Mouse (Mus musculus) hindbrain, embryonic 11.5 days (tissue): ENCODE data around the gene 4921524J17Rik. TPM values are rescaled to one million over a fixed set of nuclear protein-coding genes. Genes with fewer than 3 reads are reported as not detected.

Source experiments
- ATAC-seq: fragments of 200-750 bp; cut with Nextera tagmentation; 2 replicates; pipeline ENCODE4 v1.8.0; 2017; ENCODE audit warnings: mild to moderate bottlenecking, moderate TSS enrichment, moderate library complexity; ENCODE audit not compliant: low FRiP score
- DNase-seq: peaks from one replicate; pipeline ENCODE4 v3.0.0-alpha.2; 2015; ENCODE audit warnings: low spot score
- H3K27ac ChIP-seq: fragments of 300-500 bp; sonication (generic); 2 replicates; pipeline ENCODE4 v1.5.1; 2014; ENCODE audit warnings: mild to moderate bottlenecking, low read depth, low read length
- H3K27me3 ChIP-seq: fragments of 300-500 bp; sonication (generic); 2 replicates; pipeline ENCODE4 v1.6.1; 2014; ENCODE audit warnings: mild to moderate bottlenecking, low read length, moderate library complexity, mixed read lengths; ENCODE audit not compliant: control insufficient read depth, insufficient read depth
- H3K36me3 ChIP-seq: fragments of 300-500 bp; sonication (generic); 2 replicates; pipeline ENCODE4 v1.6.1; 2014; ENCODE audit warnings: mild to moderate bottlenecking, low read length, moderate library complexity, mixed read lengths; ENCODE audit not compliant: control insufficient read depth, insufficient read depth
- H3K4me1 ChIP-seq: fragments of 300-500 bp; sonication (generic); replicated peaks from 2 replicates; pipeline ENCODE4 v1.6.1; 2014; ENCODE audit warnings: low read length, mixed read lengths; ENCODE audit not compliant: control insufficient read depth, insufficient read depth
- H3K4me2 ChIP-seq: fragments of 300-500 bp; sonication (generic); replicated peaks from 2 replicates; pipeline ENCODE4 v1.6.1; 2014; ENCODE audit warnings: mild to moderate bottlenecking, low read depth, low read length
- H3K4me3 ChIP-seq: fragments of 300-500 bp; sonication (generic); 2 replicates; pipeline ENCODE4 v1.5.1; 2014; ENCODE audit warnings: low read depth, low read length
- H3K9ac ChIP-seq: fragments of 300-500 bp; sonication (generic); 2 replicates; pipeline ENCODE4 v1.6.1; 2014; ENCODE audit warnings: low read depth, low read length
- H3K9me3 ChIP-seq: fragments of 300-500 bp; sonication (generic); 2 replicates; pipeline ENCODE4 v1.6.1; 2016; ENCODE audit warnings: low read length; ENCODE audit not compliant: control insufficient read depth
- WGBS: fragments of 180-500 bp; shearing (Covaris S2); extraction: QIAGEN DNeasy Blood & Tissue Kit; methylation state at CpG from one replicate; pipeline ENCODE4 v1.1.7; 2014; 5-methylcytosine and 5-hydroxymethylcytosine counted together
- polyA plus RNA-seq: library from polyadenylated mRNA; unstranded; fragments of >200 nt; fragmentation: Nextera tagmentation; extraction: Ambion mirVana; gene quantifications from 2 replicates; pipeline ENCODE4 v1.2.1, GENCODE M21; 2014

4921524J17Rik gene
- 48.3 and 50.2 TPM in 2 replicates for polyA plus RNA-seq

DNA sequence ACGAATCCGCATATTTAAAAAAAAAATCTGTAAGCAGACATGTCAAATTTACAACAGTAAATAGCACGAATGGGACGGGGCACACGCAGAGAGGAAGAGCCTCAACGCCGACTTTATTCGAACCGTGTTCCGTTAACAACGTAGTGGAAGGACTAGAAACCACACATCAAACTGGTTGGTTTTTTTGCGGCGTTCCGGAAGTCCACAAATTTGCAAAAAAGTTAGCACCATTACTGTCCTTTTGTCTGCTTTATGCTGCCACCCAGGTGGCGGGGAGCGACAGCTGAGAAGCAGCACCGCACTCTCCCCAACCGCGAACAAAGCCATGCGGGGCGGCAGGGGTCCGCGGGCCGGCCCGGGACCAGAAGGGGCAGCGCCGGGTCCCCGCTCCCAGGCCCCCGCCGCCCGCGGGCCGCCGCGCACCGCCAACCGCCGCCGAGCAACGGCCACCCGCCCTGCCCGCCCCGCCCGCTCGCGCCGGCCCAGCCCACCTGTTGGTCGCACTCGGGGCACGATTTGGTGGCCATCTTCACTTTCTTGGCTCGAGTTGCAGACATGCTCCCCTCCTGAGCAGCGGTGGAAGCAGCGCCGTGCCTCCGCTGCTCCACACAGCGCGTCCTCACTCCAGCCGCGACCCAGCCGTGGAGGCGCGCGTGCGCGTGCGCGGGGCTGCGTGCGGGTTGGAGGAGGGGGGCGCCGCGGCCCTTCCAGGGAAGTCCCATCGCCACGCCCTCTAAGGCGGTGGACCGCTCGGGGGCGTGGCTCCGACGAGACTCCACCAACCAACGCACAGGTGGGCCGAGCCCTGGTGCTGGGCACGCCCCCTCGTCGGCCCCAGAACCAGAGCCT, at the start of gene 4921524J17Rik:
Gene 4921524J17Rik (minus strand): TSS at position 666 of the 849 bp plus-strand sequence.
- H3K4me1 ChIP-seq, result 0 out of 2 replicates have a peak, but pooled peaks cover 2% of the 10 kb centered on the region
- H3K9ac ChIP-seq, result peak within 1 kb of the TSS; percentile 85
- DNase-seq, result peak; percentile 100
- H3K4me2 ChIP-seq, result peak within 1 kb of the TSS; percentile 53
- under 1% methylated on average over 63 of the region's 85 CpGs for WGBS
- no peaks in the 10 kb centered on the region for H3K36me3 ChIP-seq
- H3K27ac ChIP-seq, result peak within 1 kb of the TSS; percentile 93
- peak; percentile 99 for ATAC-seq
- H3K4me3 ChIP-seq, result peak within 1 kb of the TSS; percentile 72
- no peaks in the 10 kb centered on the region for H3K9me3 ChIP-seq
- H3K27me3 ChIP-seq, result no peaks in the 10 kb centered on the region

DNA sequence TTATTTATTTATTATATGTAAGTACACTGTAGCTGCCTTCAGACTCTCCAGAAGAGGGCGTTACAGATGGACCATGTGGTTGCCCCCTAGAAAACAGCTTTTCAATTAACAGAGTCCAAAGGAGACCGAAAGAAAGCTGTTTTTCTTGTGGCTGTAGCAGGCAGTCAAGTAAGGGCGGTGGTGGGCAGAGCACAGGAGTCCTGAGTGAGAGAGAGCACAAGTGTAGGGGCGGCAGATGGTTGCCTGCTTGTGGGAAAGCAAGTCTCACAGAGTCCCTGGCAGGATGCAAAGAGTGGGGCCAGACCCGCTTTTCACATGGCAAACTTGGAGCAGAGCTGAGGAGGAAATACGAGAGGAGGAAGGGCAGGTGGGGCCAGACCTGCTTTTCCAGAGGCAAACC, 49.8 kb upstream of the 4921524J17Rik start:
- DNase-seq (no peak), ATAC-seq (no peak)
- Histone ChIP-seq H3K9me3 (no peaks in the 10 kb centered on the region), H3K4me2 (no peak overlapping the region), H3K4me3 (no peak overlapping the region), H3K9ac (no peak overlapping the region), H3K36me3 (no peaks in the 10 kb centered on the region), H3K27ac (no peak overlapping the region), H3K4me1 (no peaks in the 10 kb centered on the region), H3K27me3 (no peaks in the 10 kb centered on the region)
- WGBS, result 67% methylated on average over 6 of the region's 6 CpGs

DNA sequence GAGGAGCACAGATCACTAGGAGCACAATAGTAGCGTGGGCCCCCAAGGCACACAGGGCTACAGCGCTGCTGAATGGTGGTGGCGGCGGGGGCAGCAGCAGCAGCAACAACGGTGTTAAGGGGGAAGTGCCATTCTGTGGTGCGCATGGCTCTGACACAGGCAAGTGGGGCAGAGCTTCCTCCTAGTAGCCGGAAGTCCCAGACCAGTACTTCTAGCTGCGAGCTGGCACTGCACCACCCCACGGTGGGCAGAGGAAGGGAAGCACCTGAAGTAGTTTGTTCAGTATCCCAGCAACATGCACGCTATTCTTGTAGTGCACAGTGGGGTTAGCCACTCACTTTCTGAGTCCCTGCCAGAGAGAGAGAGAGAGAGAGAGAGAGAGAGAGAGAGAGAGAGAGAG, 49.3 kb upstream of the 4921524J17Rik start:
- DNase-seq, result no peak
- Histone ChIP-seq H3K9ac (peak overlapping the region; percentile 11; the same call in 1 of the 2 replicates), H3K9me3 (no peaks in the 10 kb centered on the region), H3K27me3 (no peaks in the 10 kb centered on the region), H3K4me2 (no peak overlapping the region), H3K27ac (no peak overlapping the region), H3K4me3 (no peak overlapping the region), H3K36me3 (no peaks in the 10 kb centered on the region), H3K4me1 (no peaks in the 10 kb centered on the region)
- 37% methylated on average over 10 of the region's 10 CpGs for WGBS
- no peak for ATAC-seq

DNA sequence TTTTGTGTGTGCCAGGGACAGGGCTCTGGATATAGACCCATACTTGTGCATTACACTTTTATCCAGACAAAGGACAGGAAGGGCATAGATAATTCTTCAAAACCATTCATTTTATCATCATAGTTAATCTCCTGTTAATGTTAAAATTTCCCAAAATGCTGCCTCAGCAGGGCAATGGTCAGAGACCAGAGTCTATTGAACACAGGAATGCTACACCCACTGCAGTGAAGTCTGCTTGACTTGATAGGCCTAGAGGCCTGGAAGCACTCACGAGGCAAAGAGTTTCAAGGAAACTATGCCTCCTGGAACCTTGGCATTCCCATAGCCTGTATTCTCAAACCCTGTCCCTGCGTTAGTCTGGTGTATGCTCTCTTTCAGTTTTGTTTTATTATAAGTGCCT, 47.1 kb upstream of the 4921524J17Rik start:
- Histone ChIP-seq H3K27me3 (no peaks in the 10 kb centered on the region), H3K36me3 (no peaks in the 10 kb centered on the region), H3K4me2 (no peak overlapping the region), H3K4me3 (no peak overlapping the region), H3K9me3 (no peaks in the 10 kb centered on the region), H3K4me1 (no peaks in the 10 kb centered on the region), H3K27ac (no peak overlapping the region), H3K9ac (no peak overlapping the region)
- WGBS, result 86% methylated on average over 2 of the region's 2 CpGs
- DNase-seq, result no peak
- ATAC-seq, result no peak

DNA sequence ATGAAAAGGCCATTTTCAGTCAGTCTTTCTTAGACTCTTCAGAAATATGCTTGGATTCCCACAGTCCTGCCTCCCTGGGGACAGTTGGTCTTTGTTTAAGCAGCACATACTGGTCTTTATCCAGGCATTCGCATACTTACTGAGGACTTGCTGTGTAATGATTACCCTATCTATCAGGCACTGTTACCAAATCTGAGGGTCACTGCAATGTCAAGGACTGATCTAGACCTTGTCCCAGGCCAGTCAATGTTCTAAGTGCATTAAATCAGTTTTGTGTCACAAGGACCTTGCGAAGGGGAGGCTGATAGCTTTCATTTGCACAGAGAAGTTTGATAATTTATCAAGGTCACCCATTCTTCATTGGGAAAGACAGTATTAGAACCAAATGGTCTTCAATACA, 45.8 kb upstream of the 4921524J17Rik start:
- H3K27ac ChIP-seq, result no peak overlapping the region
- H3K36me3 ChIP-seq, result no peaks in the 10 kb centered on the region
- ATAC-seq (no peak), DNase-seq (no peak)
- no peaks in the 10 kb centered on the region for H3K4me1 ChIP-seq
- H3K27me3 ChIP-seq, result no peaks in the 10 kb centered on the region
- no peak overlapping the region for H3K9ac ChIP-seq
- WGBS, result 86% methylated on average over 2 of the region's 2 CpGs
- H3K9me3 ChIP-seq, result no peaks in the 10 kb centered on the region
- H3K4me2 ChIP-seq, result no peak overlapping the region
- no peak overlapping the region for H3K4me3 ChIP-seq

DNA sequence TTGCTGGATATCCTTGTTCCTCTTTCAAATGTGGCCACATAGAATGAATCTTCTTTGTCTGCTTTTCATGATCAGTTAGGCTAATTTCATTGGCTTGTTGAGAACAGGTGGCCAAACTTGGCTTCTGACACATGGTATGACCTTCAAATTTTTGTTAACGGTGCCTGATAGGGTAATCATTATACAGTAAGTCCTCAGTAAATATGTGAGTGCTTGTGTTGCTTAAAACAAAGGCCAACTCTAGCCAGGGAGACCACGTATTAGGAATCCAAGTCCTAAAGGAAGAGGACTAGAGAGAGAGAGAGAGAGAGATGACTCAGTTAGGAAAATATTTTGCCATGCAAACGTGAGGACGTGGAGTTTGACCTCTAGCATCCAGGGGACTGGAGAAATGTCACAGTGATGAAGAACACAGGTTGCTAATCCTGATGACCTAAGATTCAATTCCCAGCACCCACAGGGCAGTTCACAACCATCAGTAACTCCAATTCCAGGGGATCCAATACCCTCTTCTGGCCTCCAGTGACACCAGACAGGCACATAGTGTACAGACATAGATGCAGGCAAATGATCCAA, 44.4 kb upstream of the 4921524J17Rik start:
- WGBS, result 76% methylated on average over 4 of the region's 4 CpGs
- Histone ChIP-seq H3K4me2 (no peak overlapping the region), H3K36me3 (no peaks in the 10 kb centered on the region), H3K27me3 (no peaks in the 10 kb centered on the region), H3K4me3 (no peak overlapping the region), H3K27ac (no peak overlapping the region), H3K9me3 (no peaks in the 10 kb centered on the region), H3K9ac (no peak overlapping the region), H3K4me1 (no peaks in the 10 kb centered on the region)
- ATAC-seq, result no peak
- DNase-seq, result no peak

DNA sequence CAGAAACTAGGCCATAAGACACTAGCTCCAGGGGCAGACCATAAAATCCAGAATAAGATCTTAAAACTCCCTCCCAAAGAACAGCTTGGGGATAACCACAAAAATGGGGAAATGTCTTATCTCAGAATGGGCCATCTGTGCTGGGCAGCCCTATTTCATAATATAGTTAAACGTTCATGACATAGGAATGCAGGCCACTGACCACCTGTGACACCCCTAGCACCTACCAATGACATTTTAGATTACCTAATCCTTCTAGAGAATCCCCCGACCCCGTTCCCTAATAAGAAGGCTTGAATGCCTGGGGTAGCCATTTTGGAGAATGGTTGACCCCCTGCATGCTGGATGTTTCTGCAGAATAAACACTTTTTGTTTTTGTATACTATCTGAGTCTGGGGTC, 42.3 kb upstream of the 4921524J17Rik start:
- Histone ChIP-seq H3K36me3 (no peaks in the 10 kb centered on the region), H3K27ac (no peak overlapping the region), H3K4me1 (no peaks in the 10 kb centered on the region), H3K9ac (no peak overlapping the region), H3K4me2 (no peak overlapping the region), H3K9me3 (no peaks in the 10 kb centered on the region), H3K4me3 (no peak overlapping the region), H3K27me3 (no peaks in the 10 kb centered on the region)
- 85% methylated on average over 3 of the region's 3 CpGs for WGBS
- no peak for ATAC-seq
- DNase-seq, result no peak

DNA sequence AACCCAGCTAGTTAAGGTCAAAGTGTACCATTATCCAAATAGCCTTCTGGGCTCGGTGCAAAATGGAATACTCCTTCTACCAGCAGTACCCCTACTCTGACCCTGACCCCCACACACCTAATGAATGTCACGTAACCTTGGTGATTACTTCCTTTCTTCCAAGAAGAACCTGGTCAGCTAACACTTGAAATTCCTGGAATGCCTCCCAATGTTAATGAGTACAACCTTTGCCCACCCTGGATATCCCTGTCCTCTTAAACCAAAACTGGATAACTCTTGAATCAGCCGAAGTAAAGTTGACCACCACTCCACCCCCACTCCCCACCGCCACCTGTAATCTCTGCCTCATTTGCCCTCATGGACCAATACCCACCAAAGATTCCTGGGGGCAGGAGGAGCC, 40.6 kb upstream of the 4921524J17Rik start:
- Histone ChIP-seq H3K9ac (no peak overlapping the region), H3K36me3 (no peaks in the 10 kb centered on the region), H3K9me3 (no peaks in the 10 kb centered on the region), H3K4me2 (no peak overlapping the region), H3K4me3 (no peak overlapping the region), H3K27me3 (no peaks in the 10 kb centered on the region), H3K4me1 (no peaks in the 10 kb centered on the region), H3K27ac (no peak overlapping the region)
- ATAC-seq, result no peak
- 85% methylated on average over 4 of the region's 4 CpGs for WGBS
- DNase-seq, result no peak

DNA sequence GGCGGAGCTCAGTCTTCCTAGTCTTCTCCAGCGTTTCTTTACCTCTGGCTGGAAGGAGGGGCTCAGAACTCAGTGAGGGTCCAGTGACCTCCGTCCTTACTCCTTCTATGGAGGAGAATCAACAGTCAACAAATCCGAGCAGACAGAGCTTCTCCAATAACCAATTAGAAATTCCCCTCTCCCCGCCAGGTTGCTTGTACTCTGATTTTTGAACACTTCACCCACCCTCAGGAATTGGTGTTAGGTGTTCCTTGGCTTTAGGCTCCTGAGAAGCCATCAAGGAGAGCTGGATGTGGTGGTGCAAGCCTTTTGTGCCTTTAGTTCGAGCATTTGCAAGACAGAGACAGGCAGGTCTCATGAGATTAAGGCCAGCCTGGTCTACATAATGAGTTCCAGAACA, 40.2 kb upstream of the 4921524J17Rik start:
- H3K4me2 ChIP-seq, result no peak overlapping the region
- no peaks in the 10 kb centered on the region for H3K4me1 ChIP-seq
- no peaks in the 10 kb centered on the region for H3K9me3 ChIP-seq
- H3K27me3 ChIP-seq, result no peaks in the 10 kb centered on the region
- H3K27ac ChIP-seq, result no peak overlapping the region
- 61% methylated on average over 6 of the region's 6 CpGs for WGBS
- no peak for ATAC-seq
- no peak for DNase-seq
- H3K9ac ChIP-seq, result no peak overlapping the region
- H3K4me3 ChIP-seq, result no peak overlapping the region
- no peaks in the 10 kb centered on the region for H3K36me3 ChIP-seq
